Mouse (Mus musculus) hindbrain, postnatal 0 days (tissue): ENCODE data around the gene Sf3a2. TPM values are rescaled to one million over a fixed set of nuclear protein-coding genes. Genes with fewer than 3 reads are reported as not detected.

Experiments used
- ATAC-seq: fragments of 200-750 bp; cut with Nextera tagmentation; 2 replicates; pipeline ENCODE4 v1.8.0; 2017; ENCODE audit warnings: mild to moderate bottlenecking, moderate TSS enrichment, moderate library complexity
- DNase-seq: peaks from one replicate; pipeline ENCODE4 v3.0.0-alpha.2; 2015; ENCODE audit warnings: low spot score
- H3K27ac ChIP-seq: fragments of 300-500 bp; sonication (generic); 2 replicates; pipeline ENCODE4 v1.5.1; 2014; ENCODE audit warnings: mild to moderate bottlenecking
- H3K27me3 ChIP-seq: fragments of 300-500 bp; sonication (generic); 2 replicates; pipeline ENCODE4 v1.6.1; 2014; ENCODE audit warnings: low read length, mixed read lengths; ENCODE audit not compliant: insufficient read depth
- H3K36me3 ChIP-seq: fragments of 300-500 bp; sonication (generic); 2 replicates; pipeline ENCODE4 v1.6.1; 2014; ENCODE audit warnings: low read length, mixed read lengths; ENCODE audit not compliant: insufficient read depth
- H3K4me1 ChIP-seq: fragments of 300-500 bp; sonication (generic); 2 replicates; pipeline ENCODE4 v1.6.1; 2014; ENCODE audit warnings: antibody characterized with exemption, low read length, mixed read lengths; ENCODE audit not compliant: insufficient read depth
- H3K4me2 ChIP-seq: fragments of 300-500 bp; sonication (generic); 2 replicates; pipeline ENCODE4 v1.6.1; 2014; ENCODE audit warnings: low read depth, mild to moderate bottlenecking, low read length, moderate library complexity, mixed read lengths
- H3K4me3 ChIP-seq: fragments of 300-500 bp; sonication (generic); 2 replicates; pipeline ENCODE4 v1.5.1; 2014; ENCODE audit warnings: low read length
- H3K9ac ChIP-seq: fragments of 300-500 bp; sonication (generic); replicated peaks from 2 replicates; pipeline ENCODE4 v1.6.1; 2014; ENCODE audit warnings: mild to moderate bottlenecking, low read length, moderate library complexity, mixed read lengths
- H3K9me3 ChIP-seq: fragments of 300-500 bp; sonication (generic); 2 replicates; pipeline ENCODE4 v1.6.1; 2016; ENCODE audit warnings: low read length, mixed read lengths
- CTCF ChIP-seq: IDR thresholded peaks from 2 replicates; pipeline ENCODE4 v1.5.1; 2016; ENCODE audit warnings: antibody characterized with exemption, control low read depth, low read depth
- WGBS: fragments of 180-500 bp; shearing (Covaris S2); extraction: QIAGEN DNeasy Blood & Tissue Kit; methylation state at CpG from one replicate; pipeline ENCODE4 v1.1.7; 2014; 5-methylcytosine and 5-hydroxymethylcytosine counted together
- polyA plus RNA-seq: library from polyadenylated mRNA; unstranded; fragments of >200 nt; fragmentation: Nextera tagmentation; extraction: Ambion mirVana; gene quantifications from 2 replicates; pipeline ENCODE4 v1.2.1, GENCODE M21; 2015
- total RNA-seq: library from RNA; depleted of rRNA; stranded (reverse); fragments of >200 nt; gene quantifications from 2 replicates; pipeline ENCODE4 v1.2.3, GENCODE M21; 2014

The Sf3a2 gene
- total and polyA plus RNA-seq, 2 experiments from 2014 or later = 14.2 to 53.2 TPM

- H3K36me3 ChIP-seq = peaks cover 38% of the 10 kb centered on the region
Measured at GRCm38 (mm10) chr10:80799070-80799566, 1.1 kb downstream of the Sf3a2 start.

GRCm38 (mm10) chr10:80802204-80802912 lies 4.4 kb downstream of the Sf3a2 start:
- Histone ChIP-seq H3K27ac (no peak overlapping the region), H3K27me3 (no peaks in the 10 kb centered on the region), H3K4me1 (peaks cover 13% of the 10 kb centered on the region), H3K9me3 (no peaks in the 10 kb centered on the region), H3K9ac (no peak overlapping the region), H3K4me3 (no peak overlapping the region), H3K36me3 (peaks cover 36% of the 10 kb centered on the region), H3K4me2 (no peak overlapping the region)
- DNase-seq = no peak
- no peak for TF ChIP-seq CTCF
- WGBS = 90% methylated on average over 10 of the region's 10 CpGs
- ATAC-seq = no peak

More at GRCm38 (mm10) chr10:80799070-80799566, 1.1 kb downstream of the Sf3a2 start:
- Histone ChIP-seq H3K9me3 (no peaks in the 10 kb centered on the region), H3K4me1 (peaks cover 13% of the 10 kb centered on the region), H3K27ac (peak overlapping the region; percentile 97), H3K4me3 (peak overlapping the region; percentile 87), H3K4me2 (peak overlapping the region; percentile 97), H3K27me3 (no peaks in the 10 kb centered on the region), H3K9ac (peak overlapping the region; percentile 96)
- 3% methylated on average over 18 of the region's 18 CpGs for WGBS
- ATAC-seq (no peak), DNase-seq (peak; percentile 43)
- TF ChIP-seq CTCF = no peak

GRCm38 (mm10) chr10:80802996-80803395 lies 5.0 kb downstream of the Sf3a2 start:
- H3K9ac ChIP-seq = no peak overlapping the region
- no peak for TF ChIP-seq CTCF
- H3K4me3 ChIP-seq = no peak overlapping the region
- ATAC-seq (no peak), DNase-seq (no peak)
- H3K4me1 ChIP-seq = peaks cover 13% of the 10 kb centered on the region
- H3K4me2 ChIP-seq = no peak overlapping the region
- no peak overlapping the region for H3K27ac ChIP-seq
- WGBS = 77% methylated on average over 3 of the region's 3 CpGs
- peaks cover 36% of the 10 kb centered on the region for H3K36me3 ChIP-seq
- no peaks in the 10 kb centered on the region for H3K27me3 ChIP-seq
- H3K9me3 ChIP-seq = no peaks in the 10 kb centered on the region

- Histone ChIP-seq H3K27ac (no peak overlapping the region), H3K27me3 (no peaks in the 10 kb centered on the region), H3K36me3 (peaks cover 36% of the 10 kb centered on the region), H3K4me3 (no peak overlapping the region), H3K9me3 (no peaks in the 10 kb centered on the region), H3K4me2 (no peak overlapping the region), H3K9ac (no peak overlapping the region), H3K4me1 (peaks cover 22% of the 10 kb centered on the region)
- no peak for TF ChIP-seq CTCF
- 91% methylated on average over 2 of the region's 2 CpGs for WGBS
- ATAC-seq = no peak
- no peak for DNase-seq
Measured at GRCm38 (mm10) chr10:80804340-80804739, 6.3 kb downstream of the Sf3a2 start.

- no peak for ATAC-seq
- Histone ChIP-seq H3K9ac (peak within 1 kb of the TSS; percentile 79; the same call in 1 of the 2 replicates), H3K4me3 (no peak within 1 kb of the TSS), H3K36me3 (peaks cover 36% of the 10 kb centered on the region), H3K27ac (no peak within 1 kb of the TSS), H3K4me2 (no peak within 1 kb of the TSS), H3K4me1 (peaks cover 18% of the 10 kb centered on the region), H3K27me3 (peaks cover under 1% of the 10 kb centered on the region; the same call in 1 of the 2 replicates), H3K9me3 (no peaks in the 10 kb centered on the region)
- no peak for DNase-seq
- 64% methylated on average over 6 of the region's 6 CpGs for WGBS
- TF ChIP-seq CTCF = no peak
Measured at GRCm38 (mm10) chr10:80804916-80805315, 6.9 kb downstream of the Sf3a2 start, which contains the start of gene Amh. Amh (plus strand) TSS chr10:80805243.

- DNase-seq (no peak), ATAC-seq (no peak)
- 68% methylated on average over 5 of the region's 5 CpGs for WGBS
Measured at GRCm38 (mm10) chr10:80805322-80805721, 7.3 kb downstream of the Sf3a2 start.

GRCm38 (mm10) chr10:80805925-80806324 lies 7.9 kb downstream of the Sf3a2 start:
- ATAC-seq = peak; percentile 34
- H3K9ac ChIP-seq = peak overlapping the region; percentile 79; the same call in 1 of the 2 replicates

More at GRCm38 (mm10) chr10:80805322-80805721, 7.3 kb downstream of the Sf3a2 start:
- H3K4me1 ChIP-seq = peaks cover 21% of the 10 kb centered on the region
- H3K4me3 ChIP-seq = no peak overlapping the region
- no peaks in the 10 kb centered on the region for H3K9me3 ChIP-seq
- H3K27me3 ChIP-seq = peaks cover 5% of the 10 kb centered on the region; the same call in 1 of the 2 replicates
- TF ChIP-seq CTCF = no peak
- peaks cover 36% of the 10 kb centered on the region for H3K36me3 ChIP-seq
- H3K4me2 ChIP-seq = no peak overlapping the region
- no peak overlapping the region for H3K9ac ChIP-seq
- no peak overlapping the region for H3K27ac ChIP-seq

More at GRCm38 (mm10) chr10:80805925-80806324, 7.9 kb downstream of the Sf3a2 start:
- Histone ChIP-seq H3K27me3 (peaks cover 5% of the 10 kb centered on the region; the same call in 1 of the 2 replicates), H3K9me3 (no peaks in the 10 kb centered on the region), H3K4me2 (no peak overlapping the region), H3K27ac (no peak overlapping the region), H3K4me1 (peaks cover 21% of the 10 kb centered on the region), H3K4me3 (no peak overlapping the region), H3K36me3 (peaks cover 36% of the 10 kb centered on the region)
- DNase-seq = peak; percentile 76
- WGBS = 12% methylated on average over 3 of the region's 3 CpGs
- TF ChIP-seq CTCF = peak; percentile 84
